Mouse (Mus musculus): ENCODE measurements around the gene Rps3a1. TPM values are rescaled to one million over a fixed set of nuclear protein-coding genes. Genes with fewer than 3 reads are reported as not detected.

The Rps3a1 gene
- polyA plus RNA-seq, 1 experiment from 2014 or later: 515 TPM

Other genes starting within 250 kb of the Rps3a1 start
- 18.1 and 19.2 TPM in 2 replicates for gene Sh3d19, start 171.6 kb downstream of the Rps3a1 start, polyA plus RNA-seq (2015; fragmentation: Nextera tagmentation; extraction: Ambion mirVana)
- not detected in 2 replicates for gene Prss48, start 140.2 kb downstream of the Rps3a1 start, polyA plus RNA-seq (2015; fragmentation: Nextera tagmentation; extraction: Ambion mirVana)
- 5.6 and 5.7 TPM in 2 replicates for gene Lrba, start 82.0 kb upstream of the Rps3a1 start, polyA plus RNA-seq (2015; fragmentation: Nextera tagmentation; extraction: Ambion mirVana)